Mouse (Mus musculus) heart, embryonic 10.5 days (tissue): ENCODE data around the gene Slc40a1. TPM values are rescaled to one million over a fixed set of nuclear protein-coding genes. Genes with fewer than 3 reads are reported as not detected.

Source experiments
- polyA plus RNA-seq: library from polyadenylated mRNA; unstranded; fragments of >200 nt; fragmentation: Nextera tagmentation; extraction: Ambion mirVana; gene quantifications from 2 replicates; pipeline ENCODE4 v1.2.1, GENCODE M21; 2016

Gene Slc40a1
- polyA plus RNA-seq, 1 experiment from 2014 or later = 12.5 TPM

Other genes with a start within 250 kb of the Slc40a1 start
- 49.0 and 65.8 TPM in 2 replicates for gene Wdr75, start 131.4 kb downstream of the Slc40a1 start, polyA plus RNA-seq
- gene Gm5269, start 36.2 kb downstream of the Slc40a1 start, polyA plus RNA-seq = not detected in 2 replicates
- gene Dnah7b, start 139.8 kb upstream of the Slc40a1 start, polyA plus RNA-seq = 2.2 and 2.6 TPM in 2 replicates